Mouse (Mus musculus) left cerebral cortex, postnatal 14 days (tissue): ENCODE measurements around the gene Rasal1. TPM values are rescaled to one million over a fixed set of nuclear protein-coding genes. Genes with fewer than 3 reads are reported as not detected.

Experiments
- DNase-seq, 2 experiments: peaks; one replicate each; pipeline ENCODE4 v3.0.0; 2021 to 2022; ENCODE audit warnings: low spot score in 2 of 2, mixed read lengths in 1 of 2
- intact Hi-C: fragments of 180-260 bp; cut with DNase I; formaldehyde crosslinking; loops from one replicate; pipeline ENCODE4 v1.15.1; 2025
- long read RNA-seq, 2 experiments: library from polyadenylated mRNA; stranded (forward); transcript quantifications; one replicate each; pipeline ENCODE4 v2.0.0; 2021
- total RNA-seq, 2 experiments: library from RNA; stranded (reverse); gene quantifications; 2 replicates each; pipeline ENCODE4 v1.2.3; 2021

Gene Rasal1
- total RNA-seq: 100 to 1,000 TPM in 1 of 2 experiments, 10 to 100 TPM in 1; 94.2 to 107 TPM
- long read RNA-seq, experiment 1, transcript Rasal1-205 (21 exons, 3,251 nt): major isoform, 56 of 141 reads
- long read RNA-seq, experiment 1, partial matches to known transcripts: 51 of 141 reads
- long read RNA-seq, experiment 1, other reads (novel, unspliced or antisense): 34 of 141 reads
- long read RNA-seq, experiment 2, transcript Rasal1-205 (21 exons, 3,251 nt): major isoform, 52 of 134 reads
- long read RNA-seq, experiment 2, partial matches to known transcripts: 57 of 134 reads
- long read RNA-seq, experiment 2, other reads (novel, unspliced or antisense): 24 of 134 reads

DNA sequence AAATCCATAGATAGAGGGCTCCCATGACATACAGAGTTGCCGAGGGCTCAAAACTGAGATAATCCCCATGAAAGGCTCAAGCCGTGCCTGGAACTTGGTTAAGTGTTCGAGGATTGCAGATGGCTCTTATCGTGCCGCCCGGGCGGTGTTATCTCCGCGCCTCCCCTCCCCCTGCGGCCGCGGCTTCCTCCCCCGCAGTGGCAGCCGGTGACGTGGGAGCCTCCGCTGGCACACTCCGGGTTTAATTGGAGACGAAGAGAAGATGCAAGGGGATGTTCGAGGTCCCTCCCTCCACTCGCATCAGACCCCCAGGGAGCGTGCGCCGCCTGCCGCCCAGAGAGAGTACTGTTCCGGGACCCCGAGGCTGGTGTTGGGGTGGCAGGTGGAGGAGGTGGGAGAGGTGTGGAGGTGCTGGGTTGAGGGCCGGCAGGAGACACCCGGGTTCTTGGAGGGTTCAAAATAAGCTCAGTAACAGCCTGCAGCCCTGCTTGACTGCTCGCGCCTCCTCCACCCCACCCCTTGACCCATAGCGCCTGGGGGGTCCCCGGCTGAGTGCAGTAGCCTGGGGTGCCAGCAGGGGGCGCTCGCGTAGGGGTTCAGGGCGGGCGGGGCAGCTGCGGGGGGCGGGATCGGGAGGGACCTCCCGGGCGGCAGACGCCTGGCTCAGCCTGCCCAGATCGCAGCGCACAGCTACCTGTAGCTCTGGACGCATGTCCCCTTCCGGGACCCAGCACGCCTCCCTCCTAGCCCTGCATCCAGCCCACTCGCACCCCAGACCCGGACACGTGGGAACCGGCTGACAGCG, at the start of gene Rasal1:
TSS of gene Rasal1 (plus strand) at position 244 of the 805 bp plus-strand sequence.
- intact Hi-C loops: loop anchor here (1.0 kb wide), 1 partner anchor 27 kb away; no protein-coding TSS in a partner anchor

DNA sequence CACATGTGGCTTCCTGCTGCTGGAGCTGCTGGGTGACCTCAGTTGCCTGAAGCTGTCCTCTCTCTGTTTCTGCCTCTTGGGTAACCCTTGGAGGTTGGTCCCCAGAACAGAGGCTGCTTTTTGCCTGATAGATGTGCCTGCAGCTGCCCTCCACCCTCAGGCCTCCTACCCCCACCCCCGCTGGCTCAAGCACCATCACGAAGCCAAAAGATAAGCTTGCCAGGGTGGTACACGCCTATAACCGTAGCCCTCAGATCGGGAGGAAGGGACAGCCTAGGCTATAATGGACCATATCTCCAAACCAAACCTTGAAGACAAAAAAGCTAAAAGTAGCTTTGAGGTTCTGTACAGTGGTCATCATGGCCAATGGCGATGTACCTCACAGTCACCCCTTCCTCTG, 49.0 kb upstream of the Rasal1 start:
- intact Hi-C loops: loop anchor here (5.0 to 10.0 kb wide), 2 partner anchors 77 to 445 kb away; no protein-coding TSS in a partner anchor
- DNase-seq: no peak

More for the DNA sequence above, at the start of gene Rasal1:
- DNase-seq: peak; percentile 84 to 92

DNA sequence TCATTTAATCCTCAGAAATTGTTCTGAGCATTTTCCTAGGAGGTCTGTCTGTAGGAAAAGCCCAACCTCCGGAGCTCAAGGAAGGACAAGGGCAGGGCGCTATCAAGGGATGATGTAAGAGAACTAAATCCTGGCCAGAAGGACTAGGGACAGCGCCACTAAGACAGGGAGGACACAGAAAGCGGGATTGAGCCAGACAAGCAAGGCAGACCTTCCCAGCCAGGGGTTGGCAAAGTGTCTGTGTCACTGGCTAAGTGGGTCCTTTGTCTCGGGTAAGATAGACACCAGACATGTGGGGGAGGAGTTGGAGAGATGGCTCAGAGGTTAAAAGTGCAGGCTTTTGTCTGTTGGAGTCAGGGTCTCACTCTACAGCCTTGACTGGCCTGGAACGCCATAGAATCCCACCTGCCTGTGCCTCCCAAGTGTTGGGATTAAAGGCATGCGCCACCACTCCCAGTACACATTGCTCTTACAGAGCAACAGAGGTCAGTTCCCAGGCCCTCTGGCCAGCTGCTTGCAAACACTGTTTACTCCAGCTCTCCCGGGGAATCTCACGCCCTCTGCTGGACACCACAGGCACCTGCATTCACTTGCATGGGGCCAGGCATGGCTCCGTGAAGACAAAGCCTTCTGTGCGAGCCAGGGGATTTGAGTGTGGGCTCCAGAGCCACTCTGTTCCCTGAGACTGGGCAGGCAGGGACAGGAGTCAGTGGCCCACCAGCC, 47.5 kb upstream of the Rasal1 start:
- intact Hi-C loops: loop anchor here (5.0 to 10.0 kb wide), 2 partner anchors 79 to 446 kb away; no protein-coding TSS in a partner anchor

DNA sequence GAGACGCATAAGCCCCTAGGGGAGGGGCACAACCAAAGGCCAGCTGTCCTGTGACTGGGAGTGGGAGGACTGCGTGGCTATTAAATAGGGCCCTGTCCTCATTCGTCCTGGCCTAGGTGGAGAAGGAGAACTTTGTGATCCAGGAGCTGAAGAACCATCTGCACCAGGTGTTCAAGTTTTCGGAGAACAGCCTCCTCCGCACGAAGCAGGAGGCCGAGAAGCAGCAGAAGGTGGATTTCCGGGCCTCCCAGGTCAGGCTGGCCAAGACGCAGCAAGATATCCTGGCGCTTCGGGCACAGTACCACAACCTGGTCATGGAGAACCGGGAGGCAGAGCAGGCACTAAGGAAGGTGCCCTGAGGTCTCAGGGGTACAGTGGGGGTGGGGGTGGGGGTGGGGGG, 46.4 kb upstream of the Rasal1 start:
- intact Hi-C loops: loop anchor here (5.0 to 10.0 kb wide), 2 partner anchors 80 to 447 kb away; no protein-coding TSS in a partner anchor
- DNase-seq: no peak

More for the DNA sequence above, 47.5 kb upstream of the Rasal1 start:
- no peak for DNase-seq

DNA sequence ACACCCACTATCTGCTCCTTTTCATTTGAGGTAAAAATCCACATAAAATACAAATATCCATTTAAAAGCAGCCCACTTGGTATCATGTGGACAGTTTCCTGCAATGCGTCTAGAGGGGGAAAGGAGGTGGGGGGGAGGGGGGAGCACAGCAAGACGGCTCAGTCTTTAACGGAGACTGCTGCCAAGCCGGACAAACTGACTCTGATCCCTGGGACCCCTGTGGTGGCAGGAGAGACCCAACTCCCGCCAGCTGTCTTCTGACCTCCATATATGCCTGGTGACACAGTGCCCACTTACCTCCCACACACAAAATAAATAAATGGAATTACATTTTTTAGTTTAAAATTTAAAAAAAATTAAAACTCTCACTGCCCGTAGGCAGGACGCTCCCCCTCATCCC, 45.1 kb upstream of the Rasal1 start:
- intact Hi-C loops: loop anchor here (5.0 to 10.0 kb wide), 2 partner anchors 81 to 449 kb away; no protein-coding TSS in a partner anchor
- DNase-seq: no peak

DNA sequence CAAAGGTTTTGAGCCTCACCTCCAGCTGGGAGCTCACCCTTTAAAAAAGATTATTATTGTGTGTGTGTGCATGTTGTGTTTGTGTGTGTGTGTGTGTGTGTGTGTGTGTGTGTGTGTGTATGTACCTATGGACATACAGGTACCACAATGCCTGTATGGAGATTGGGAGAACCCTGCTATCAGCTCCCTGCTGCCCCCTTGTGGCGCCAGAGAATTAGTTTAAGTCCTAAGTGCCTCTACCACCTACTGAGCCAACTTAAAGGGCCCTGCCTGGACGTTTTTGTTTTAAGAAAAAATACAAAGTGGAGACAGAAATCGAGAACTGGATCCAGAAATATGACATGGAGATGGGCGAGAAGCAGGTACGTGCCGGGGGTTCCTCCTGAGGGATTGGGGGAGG, 43.8 kb upstream of the Rasal1 start:
- DNase-seq: peak; percentile 82 to 90
- intact Hi-C loops: loop anchor here (1.0 to 10.0 kb wide), 3 partner anchors 83 to 450 kb away; no protein-coding TSS in a partner anchor

DNA sequence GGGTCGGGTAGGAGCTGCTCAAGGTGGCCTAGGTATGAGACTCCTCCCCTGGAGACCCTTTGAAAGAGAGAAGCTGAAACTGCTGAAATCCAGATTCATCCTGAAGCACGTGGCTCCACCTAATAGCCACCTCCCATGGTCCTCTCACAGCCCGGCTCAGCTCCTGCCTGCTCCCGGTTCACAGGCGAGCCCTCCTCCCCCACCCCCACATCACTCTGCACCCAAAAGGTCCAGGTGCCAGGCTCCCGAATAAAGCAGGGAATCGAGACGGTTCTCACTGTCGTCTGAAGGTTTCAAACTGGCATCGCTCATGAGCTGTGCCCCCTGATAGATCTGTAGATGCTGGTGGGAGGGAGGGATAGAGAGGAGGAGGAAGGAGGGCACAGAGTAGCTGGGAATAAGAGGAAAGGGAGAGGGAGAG, 43.4 kb upstream of the Rasal1 start:
- intact Hi-C loops: loop anchor here (1.0 to 10.0 kb wide), 2 partner anchors 100 to 450 kb away; no protein-coding TSS in a partner anchor
- no peak for DNase-seq

DNA sequence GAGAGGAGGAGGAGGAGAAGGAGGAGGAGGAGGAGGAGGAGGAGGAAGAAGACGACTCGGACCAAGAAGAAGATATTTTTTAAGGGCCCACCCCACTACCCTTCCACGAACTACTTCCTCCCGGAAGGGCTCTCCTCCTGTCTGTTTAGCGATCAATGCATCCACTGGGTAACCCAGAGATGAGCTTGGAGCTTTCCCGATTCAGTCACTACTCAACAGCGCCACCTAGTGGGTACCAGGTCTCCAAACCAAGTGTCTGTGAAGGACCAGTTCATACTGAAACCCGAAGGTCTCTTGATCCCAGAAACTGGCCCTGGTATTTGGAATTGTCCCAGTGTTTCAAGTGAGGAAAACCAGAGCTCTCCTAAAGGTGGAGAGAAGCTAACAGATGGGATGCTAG, 42.9 kb upstream of the Rasal1 start:
- intact Hi-C loops: loop anchor here (1.0 to 10.0 kb wide), 2 partner anchors 100 to 451 kb away; no protein-coding TSS in a partner anchor
- peak; percentile 93 to 94 for DNase-seq

DNA sequence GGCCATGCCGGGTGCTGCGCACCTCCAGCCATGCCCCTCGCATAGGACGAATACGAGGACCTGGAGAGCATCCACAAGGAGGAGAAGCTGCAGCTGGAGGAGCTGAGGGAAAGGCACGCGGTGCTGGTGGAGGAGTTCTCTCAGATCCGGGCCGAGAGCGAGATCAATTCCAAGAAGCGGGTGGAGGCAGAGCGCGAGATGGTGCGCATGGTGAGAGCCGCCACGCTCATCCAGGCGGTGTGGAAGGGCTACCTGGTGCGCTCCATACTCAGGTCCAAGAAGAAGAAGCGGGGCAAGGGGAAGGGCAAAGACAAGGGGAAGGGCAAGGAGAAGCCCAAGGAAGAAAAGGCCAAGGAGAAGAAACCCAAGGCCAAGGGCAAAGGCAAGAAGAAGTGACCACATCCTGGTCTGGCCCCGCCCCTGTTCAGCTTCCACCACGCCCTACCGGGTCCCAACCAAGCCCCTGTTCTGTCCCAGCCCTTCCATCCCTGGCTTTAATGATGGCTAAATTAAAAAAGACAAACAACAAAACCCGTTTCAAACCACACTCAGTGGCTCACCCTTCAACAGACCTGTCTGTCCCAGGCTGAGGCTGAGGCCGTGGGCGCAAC, 41.9 kb upstream of the Rasal1 start:
- DNase-seq: no peak
- intact Hi-C loops: loop anchor here (10.0 kb wide), 1 partner anchor 452 kb away; no protein-coding TSS in a partner anchor

DNA sequence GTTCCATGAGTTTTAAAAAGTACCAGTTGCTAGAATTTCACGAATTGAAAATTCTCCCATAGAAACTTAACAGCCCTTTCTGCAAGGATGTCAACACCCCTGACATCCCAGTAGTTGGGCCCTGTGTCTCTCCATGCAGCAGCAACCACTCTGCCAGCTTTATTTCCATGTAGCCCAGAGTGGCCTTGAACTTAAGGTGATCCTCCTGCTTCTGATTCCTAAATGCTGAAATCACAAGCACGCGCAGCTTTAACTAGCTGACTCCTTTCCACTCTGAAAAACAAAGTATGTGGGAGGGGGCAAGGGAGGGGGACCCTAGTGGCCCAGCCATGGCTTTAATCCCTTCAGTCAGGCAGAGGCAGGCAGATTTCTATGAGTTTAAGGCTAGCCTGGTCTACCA, 41.3 kb upstream of the Rasal1 start:
- intact Hi-C loops: loop anchor here (10.0 kb wide), 1 partner anchor 453 kb away; no protein-coding TSS in a partner anchor
- DNase-seq: no peak

DNA sequence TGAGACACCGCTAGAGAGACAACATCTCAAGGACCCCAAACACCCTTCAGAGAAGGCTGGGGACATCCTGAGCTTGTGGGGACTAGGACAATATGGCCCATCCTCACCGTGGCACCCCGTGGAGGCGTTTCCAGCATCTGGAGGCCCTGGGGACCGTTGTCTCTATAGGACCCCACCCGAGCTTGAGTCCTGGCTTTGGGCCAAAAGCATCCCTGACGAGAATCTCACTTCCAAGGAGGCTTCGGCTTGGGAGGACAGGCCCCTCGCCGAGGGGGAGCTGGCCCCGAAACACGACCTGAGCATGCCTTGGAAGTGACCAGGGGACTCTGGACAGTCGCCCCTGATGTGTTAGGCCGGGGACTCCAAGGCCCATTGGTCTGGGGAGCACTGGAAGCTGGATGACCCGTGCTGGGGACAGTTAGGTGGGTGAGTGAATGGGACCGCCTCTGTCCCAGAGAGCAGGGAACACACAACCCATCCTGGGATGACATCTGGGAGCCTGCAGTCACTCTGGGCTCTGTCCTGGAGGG, 39.3 kb upstream of the Rasal1 start:
- no peak for DNase-seq
- intact Hi-C loops: loop anchor here (10.0 kb wide), 1 partner anchor 455 kb away; no protein-coding TSS in a partner anchor

DNA sequence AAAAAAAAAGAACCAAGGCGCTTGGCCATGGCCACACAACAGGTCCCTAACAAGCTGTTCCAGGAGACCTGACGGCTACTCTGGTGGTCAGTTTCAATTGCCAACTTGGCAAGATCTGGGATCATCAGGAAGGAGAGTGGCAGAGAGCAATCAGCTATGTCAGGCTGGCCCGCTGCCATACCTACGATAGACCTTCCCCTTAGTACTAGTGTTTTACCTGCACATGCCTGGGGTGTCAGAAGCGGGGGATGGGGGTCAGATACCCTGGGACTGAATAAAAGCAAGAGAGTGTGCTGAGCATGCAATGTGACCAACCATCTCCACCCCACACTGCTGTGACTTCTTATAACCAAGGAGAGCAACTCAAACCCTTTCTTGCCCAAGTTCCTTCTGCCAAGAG, 37.7 kb upstream of the Rasal1 start:
- intact Hi-C loops: no loop called here

DNA sequence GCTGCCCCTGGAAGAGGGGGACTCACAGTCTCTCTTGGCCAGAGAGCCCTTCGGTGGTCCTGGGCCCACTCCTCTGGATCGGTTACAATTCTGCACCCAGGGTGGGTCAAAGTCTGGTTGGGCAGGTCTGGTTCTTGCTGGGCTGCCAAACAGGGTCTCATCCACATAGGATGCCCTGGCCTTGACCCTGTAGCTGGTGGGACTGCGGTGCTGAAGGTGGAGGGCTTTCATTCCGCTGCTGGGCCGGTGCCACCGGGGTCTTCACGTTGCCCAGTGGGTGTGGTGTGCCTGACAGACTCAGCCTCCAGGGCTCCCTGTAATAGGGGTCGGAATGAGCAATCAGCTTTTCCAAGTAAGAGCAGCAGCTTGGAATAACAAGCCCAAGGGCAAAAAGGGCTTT, 37.2 kb upstream of the Rasal1 start:
- no peak for DNase-seq

More for the DNA sequence above, 37.7 kb upstream of the Rasal1 start:
- DNase-seq: no peak

DNA sequence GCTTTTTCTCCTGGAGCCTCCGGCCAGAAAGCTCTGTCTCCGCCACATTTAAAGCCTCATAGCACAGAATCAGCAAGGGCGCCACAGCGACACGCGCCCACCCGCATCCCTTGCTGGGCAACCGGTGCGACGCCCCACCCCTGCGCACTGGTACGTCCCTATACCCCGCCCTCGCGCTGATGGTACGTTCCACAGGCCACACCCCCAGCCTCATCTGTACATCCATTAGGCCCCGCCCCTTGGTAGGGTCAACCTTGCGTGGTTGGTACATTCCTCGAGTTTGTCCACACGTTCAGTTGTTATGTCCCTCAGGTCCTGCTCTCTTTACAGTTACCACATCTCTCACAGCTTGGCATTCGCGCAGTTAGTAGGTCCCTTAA, 36.2 kb upstream of the Rasal1 start, which contains the start of the genes Rita1 and Ddx54:
TSS of gene Rita1 (minus strand) at position 148 of the 380 bp plus-strand sequence.
TSS of gene Ddx54 (plus strand) at position 298 of the 380 bp plus-strand sequence.
- peak; percentile 98 to 99 for DNase-seq
- intact Hi-C loops: no loop called here

More for the DNA sequence above, 37.2 kb upstream of the Rasal1 start:
- intact Hi-C loops: no loop called here

DNA sequence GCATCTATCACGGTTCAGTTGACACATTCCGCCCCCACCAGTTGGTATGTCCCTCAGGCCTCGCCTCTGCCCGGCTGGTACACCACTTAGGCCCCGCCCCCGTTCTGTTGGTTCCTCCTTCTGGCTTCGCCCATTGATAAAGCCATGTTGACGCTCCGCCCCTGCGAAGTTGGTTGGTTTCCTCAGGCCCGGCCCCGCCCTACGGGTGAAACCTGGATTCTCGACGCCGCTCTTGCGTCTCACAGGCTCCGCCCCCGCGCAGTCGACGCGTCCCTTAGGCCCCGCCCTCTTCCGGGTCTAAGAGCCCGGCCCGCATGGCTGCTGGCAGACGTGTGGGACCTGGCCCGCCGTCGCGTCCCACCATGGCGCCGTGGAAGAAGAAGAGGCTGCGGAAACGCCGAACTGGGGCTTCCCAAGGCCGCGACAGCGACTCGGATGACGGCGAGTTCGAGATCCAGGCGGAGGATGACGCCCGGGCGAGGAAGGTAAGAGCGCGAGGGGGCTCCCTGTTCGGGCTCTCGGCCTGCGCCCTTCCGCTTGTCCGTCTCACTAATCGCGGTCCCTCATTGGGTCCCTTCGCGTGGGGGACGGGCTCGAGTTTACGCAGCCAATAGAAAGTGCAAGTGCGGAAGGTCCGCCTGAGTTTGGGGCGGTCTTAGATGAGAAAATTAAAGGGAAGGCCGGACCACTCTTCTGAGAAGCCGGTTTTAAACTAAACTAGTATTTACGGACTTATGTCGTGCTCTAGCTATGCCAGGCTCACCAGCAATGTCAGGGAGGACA, 35.6 kb upstream of the Rasal1 start:
- peak; percentile 100 for DNase-seq
- intact Hi-C loops: no loop called here

DNA sequence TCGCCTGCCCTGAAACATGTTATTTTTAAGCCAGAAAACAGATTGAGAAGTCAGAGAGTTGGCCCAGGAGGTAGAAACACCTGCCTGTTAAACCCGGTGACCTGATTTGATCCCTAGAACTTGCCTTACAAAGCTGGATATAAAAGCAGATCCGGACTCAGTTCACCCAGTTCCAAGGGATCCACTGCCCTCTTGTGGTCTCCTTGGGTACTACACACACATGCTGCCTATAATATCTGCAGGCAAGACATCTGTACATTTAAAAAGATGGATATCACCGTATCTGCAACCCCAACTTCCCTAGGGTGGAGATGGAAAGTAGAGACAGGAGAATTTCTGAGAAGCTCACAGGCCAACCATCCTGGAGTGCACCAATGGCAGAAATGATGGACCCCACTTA, 32.7 kb upstream of the Rasal1 start:
- intact Hi-C loops: no loop called here
- DNase-seq: peak in 1 of 2 experiments; percentile 75

DNA sequence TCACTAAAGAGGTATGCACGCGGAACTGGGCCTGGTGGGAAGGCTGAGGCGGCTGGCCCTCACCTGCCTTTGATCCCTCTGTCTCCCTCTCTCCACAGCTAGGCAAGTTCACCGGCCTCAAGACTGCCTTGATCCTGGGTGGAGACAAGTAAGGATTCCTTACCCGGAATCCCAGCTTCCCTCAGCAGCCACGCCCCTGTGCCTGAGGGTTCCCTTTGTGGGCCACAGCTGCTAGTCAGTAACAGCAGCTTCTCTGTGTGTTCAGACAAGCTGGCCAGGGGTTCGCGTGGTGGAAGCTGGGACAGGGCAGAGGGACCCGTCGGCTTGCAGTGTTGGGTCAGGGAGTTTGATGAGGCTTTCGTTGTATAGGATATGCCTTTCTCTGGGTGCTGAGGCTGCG, 29.8 kb upstream of the Rasal1 start:
- intact Hi-C loops: loop anchor here (1.0 kb wide), 1 partner anchor 55 kb away; no protein-coding TSS in a partner anchor
- DNase-seq: no peak
